ENCODE assay signal across 8 mouse cellular contexts in genomic region chr19:60417611-60418010, GRCm38 (mm10). TPM values are rescaled to one million over a fixed set of nuclear protein-coding genes. Genes with fewer than 3 reads are reported as not detected.
DNase-seq lines count a peak whose midpoint lies in the region; ATAC-seq lines count a peak whose summit lies in the region.
"Had no signal": no experiment of that assay in that cellular context is flagged by ENCODE, and none has a peak within 500 bp of the region (broad histone marks: within the 10 kb centered on the region; RNA-seq: fewer than 3 reads in every experiment).

No protein-coding gene starts in this region.

- peak; percentile 69 to 85 for ATAC-seq in hematopoietic stem cell, adult 5-6 weeks (replicated peaks in 1 of 2; ENCODE audit: insufficient read depth in 1 of 2, low FRiP score in 2 of 2, low TSS enrichment in 1 of 2, low read depth in 1 of 2, poor library complexity in 2 of 2, severe bottlenecking in 2 of 2)

- intact Hi-C loops in left cerebral cortex, postnatal 36 days (cut with DNase I), result loop anchor here (10.0 kb wide), 1 partner anchor 1023 kb away; no protein-coding TSS in a partner anchor

- DNase-seq in left cerebral cortex, adult 11 months (ENCODE audit: low spot score), result peak; percentile 45
- no peak for DNase-seq in left cerebral cortex, postnatal 36 days (ENCODE audit: low spot score in 2 of 2)
- peak; percentile 37 for DNase-seq in ZHBTc4 (ENCODE audit: low read depth, low spot score)
- peak; percentile 47 for DNase-seq in mesoderm, embryonic 11.5 days (ENCODE audit: low read depth, low spot score)
- no peak for DNase-seq in gastrocnemius, postnatal 25 days
- DNase-seq in cerebellum, postnatal 25 days, result no peak

RNA-seq across cellular contexts. Expression of gene Prlhr, which starts 50.5 kb away (rescaled TPM):
- not detected for total RNA-seq in left cerebral cortex, postnatal 36 days (2021)
- total RNA-seq in hematopoietic stem cell, adult 5-6 weeks (2017), result not detected in 2 replicates
- total RNA-seq in gastrocnemius, postnatal 25 days (2021), result not detected
- total RNA-seq: layer of hippocampus, postnatal 36 days had no signal

Comparison
In these comparisons a context has a peak if more than half of its experiments do, and no peak if none do; other contexts are left out.
1. DNase-seq: peak in left cerebral cortex, adult 11 months (single experiment), ZHBTc4 (single experiment) and mesoderm, embryonic 11.5 days (single experiment); none in left cerebral cortex, postnatal 36 days (0 of 2), gastrocnemius, postnatal 25 days (single experiment) and cerebellum, postnatal 25 days (0 of 2).